Mouse (Mus musculus) spleen, adult 2 months (tissue): ENCODE results near the gene Gosr2. TPM values are rescaled to one million over a fixed set of nuclear protein-coding genes. Genes with fewer than 3 reads are reported as not detected.
"Not testable (repeated sequence)": the region's sequence is repeated elsewhere in the genome, so short reads cannot be mapped to it uniquely, and the experiment has no call there.

Experiments
- DNase-seq, 2 experiments: peaks; one replicate each; pipeline versions ENCODE4 v3.0.0 to v3.0.0-alpha.2; 2012 to 2021; ENCODE audit warnings: low spot score in 2 of 2, low read depth in 1 of 2
- H3K27ac ChIP-seq: fragments of 200-500 bp; 2 replicates; pipeline ENCODE4 v1.5.1; 2012; ENCODE audit warnings: low read length, inconsistent platforms; ENCODE audit not compliant: insufficient read depth
- H3K27me3 ChIP-seq: fragments of 200-500 bp; 2 replicates; pipeline ENCODE4 v1.6.1; 2012; ENCODE audit warnings: mild to moderate bottlenecking, moderate library complexity, low read length, inconsistent platforms; ENCODE audit not compliant: control insufficient read depth, insufficient read depth
- H3K36me3 ChIP-seq: fragments of 200-500 bp; 2 replicates; pipeline ENCODE4 v1.6.1; 2012; ENCODE audit warnings: mild to moderate bottlenecking, low read length, inconsistent platforms; ENCODE audit not compliant: control insufficient read depth, insufficient read depth
- H3K4me1 ChIP-seq: fragments of 200-500 bp; 2 replicates; pipeline ENCODE4 v1.6.1; 2011; ENCODE audit warnings: inconsistent platforms; ENCODE audit not compliant: control insufficient read depth, insufficient read depth, insufficient read length
- H3K4me3 ChIP-seq: fragments of 200-500 bp; 2 replicates; pipeline ENCODE4 v1.5.1; 2011; ENCODE audit warnings: mild to moderate bottlenecking, inconsistent platforms; ENCODE audit not compliant: insufficient read depth, insufficient read length; ENCODE audit errors: extremely low read depth
- CTCF ChIP-seq: fragments of 200-500 bp; IDR thresholded peaks from 2 replicates; pipeline ENCODE4 v1.5.1; 2011; ENCODE audit warnings: mild to moderate bottlenecking, inconsistent platforms; ENCODE audit not compliant: insufficient read depth, insufficient read length, insufficient replicate concordance; ENCODE audit errors: extremely low read depth
- POLR2A ChIP-seq: fragments of 200-500 bp; IDR thresholded peaks from 2 replicates; pipeline ENCODE4 v1.6.1; 2011; ENCODE audit warnings: low read depth, low read length, inconsistent platforms
- WGBS: fragments of 180-500 bp; shearing (Covaris S2); methylation state at CpG from one replicate; pipeline ENCODE4 v1.1.7; 2018; 5-methylcytosine and 5-hydroxymethylcytosine counted together
- polyA plus RNA-seq: library from polyadenylated mRNA; depleted of rRNA; stranded (reverse); fragments of >200 nt; gene quantifications from 2 replicates; pipeline ENCODE4 v1.2.3, GENCODE M21; 2012

Gene Gosr2
- polyA plus RNA-seq, 1 experiment = 58.5 TPM

GRCm38 (mm10) chr11:103677042-103677441, 20.7 kb downstream of the Gosr2 start:
- not testable (repeated sequence) for H3K4me3 ChIP-seq, H3K27me3 ChIP-seq, H3K4me1 ChIP-seq, H3K27ac ChIP-seq
- WGBS = 56% methylated on average over 2 of the region's 2 CpGs
- peak; percentile 29; the same call in 1 of the 2 replicates for TF ChIP-seq CTCF
- peak in 1 of 2 experiments; percentile 34 for DNase-seq
- peaks cover 29% of the 10 kb centered on the region for H3K36me3 ChIP-seq

- WGBS = 51% methylated on average over 3 of the region's 3 CpGs
- no peak overlapping the region for H3K4me3 ChIP-seq
- peak; percentile 61; the same call in 1 of the 2 replicates for TF ChIP-seq CTCF
- no peak for TF ChIP-seq POLR2A
- DNase-seq = peak; percentile 14 to 48
- no peaks in the 10 kb centered on the region for H3K4me1 ChIP-seq
- no peak overlapping the region for H3K27ac ChIP-seq
- H3K27me3 ChIP-seq = no peaks in the 10 kb centered on the region
- peaks cover 22% of the 10 kb centered on the region for H3K36me3 ChIP-seq
These were observed 22.1 kb downstream of the Gosr2 start for GRCm38 (mm10) chr11:103675556-103675955.

GRCm38 (mm10) chr11:103666907-103667426, 30.7 kb downstream of the Gosr2 start:
- no peak overlapping the region for H3K4me3 ChIP-seq
- no peaks in the 10 kb centered on the region for H3K4me1 ChIP-seq
- 59% methylated on average over 13 of the region's 13 CpGs for WGBS
- no peak for TF ChIP-seq POLR2A
- TF ChIP-seq CTCF = no peak
- no peaks in the 10 kb centered on the region for H3K36me3 ChIP-seq
- no peak for DNase-seq
- H3K27me3 ChIP-seq = no peaks in the 10 kb centered on the region
- no peak overlapping the region for H3K27ac ChIP-seq

- Histone ChIP-seq H3K27me3 (no peaks in the 10 kb centered on the region), H3K4me1 (no peaks in the 10 kb centered on the region), H3K36me3 (no peaks in the 10 kb centered on the region), H3K27ac (no peak overlapping the region), H3K4me3 (no peak overlapping the region)
- WGBS = 52% methylated on average over 10 of the region's 10 CpGs
- DNase-seq = no peak
- TF ChIP-seq POLR2A (no peak), CTCF (no peak)
These were observed 31.4 kb downstream of the Gosr2 start for GRCm38 (mm10) chr11:103666181-103666906.

- H3K27me3 ChIP-seq = no peaks in the 10 kb centered on the region
- H3K27ac ChIP-seq = no peak overlapping the region
- H3K36me3 ChIP-seq = no peaks in the 10 kb centered on the region
- WGBS = 67% methylated on average over 1 of the region's 1 CpGs
- no peak for DNase-seq
- no peak overlapping the region for H3K4me3 ChIP-seq
- H3K4me1 ChIP-seq = no peaks in the 10 kb centered on the region
- TF ChIP-seq POLR2A = no peak
- no peak for TF ChIP-seq CTCF
These were observed 32.0 kb downstream of the Gosr2 start for GRCm38 (mm10) chr11:103665695-103666094.

- WGBS = 93% methylated on average over 8 of the region's 8 CpGs
- H3K27ac ChIP-seq = no peak overlapping the region
- H3K4me3 ChIP-seq = no peak overlapping the region
- TF ChIP-seq POLR2A (no peak), CTCF (no peak)
- DNase-seq = no peak
- no peaks in the 10 kb centered on the region for H3K27me3 ChIP-seq
- H3K36me3 ChIP-seq = no peaks in the 10 kb centered on the region
- H3K4me1 ChIP-seq = no peaks in the 10 kb centered on the region
These were observed 34.6 kb downstream of the Gosr2 start for GRCm38 (mm10) chr11:103663119-103663518.

GRCm38 (mm10) chr11:103662546-103662945, 35.2 kb downstream of the Gosr2 start:
- no peak for TF ChIP-seq CTCF
- TF ChIP-seq POLR2A = no peak
- Histone ChIP-seq H3K4me3 (no peak overlapping the region), H3K27ac (no peak overlapping the region), H3K36me3 (no peaks in the 10 kb centered on the region), H3K27me3 (no peaks in the 10 kb centered on the region), H3K4me1 (no peaks in the 10 kb centered on the region)
- WGBS = 82% methylated on average over 5 of the region's 5 CpGs
- DNase-seq = no peak
